Mouse (Mus musculus): Measurements from ENCODE around the gene Bbs10.

DNA sequence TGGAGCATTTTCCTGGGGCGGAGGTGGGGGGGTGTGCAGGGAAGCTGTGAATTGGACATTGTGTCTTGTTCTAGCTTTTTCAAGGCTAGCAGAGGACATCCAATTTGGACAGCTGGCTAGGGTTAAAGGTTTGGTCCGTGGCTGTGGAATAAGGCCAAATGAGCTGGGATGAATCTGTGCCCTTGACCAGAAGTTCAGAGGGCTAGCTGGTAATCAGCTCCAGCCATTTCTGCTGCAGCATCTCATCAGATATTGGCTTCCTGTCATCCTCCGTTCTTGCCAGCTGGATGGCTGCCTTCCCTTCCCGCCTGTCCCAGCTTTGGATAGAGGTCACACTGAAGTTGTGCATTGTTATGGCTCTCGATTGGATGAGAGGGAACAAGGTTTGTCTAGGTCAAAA lies 30.8 kb downstream of the Bbs10 start:
- TF ChIP-seq POLR2A (IDR thresholded peaks at IDR 0.05; ENCODE audit: borderline replicate concordance, extremely low read depth, insufficient read depth, insufficient read length, poor library complexity, severe bottlenecking) (no peak), CTCF (IDR thresholded peaks at IDR 0.05; ENCODE audit: borderline replicate concordance, extremely low read depth, insufficient read depth, insufficient read length) (no peak)
